Mouse (Mus musculus) intestine, embryonic 16.5 days (tissue): ENCODE results near the gene Gm5134. TPM values are rescaled to one million over a fixed set of nuclear protein-coding genes. Genes with fewer than 3 reads are reported as not detected.
A peak's percentile ranks its signal among the peaks of the same experiment; 100 is the strongest.

ENCODE experiments used
- ATAC-seq: fragments of 200-750 bp; cut with Nextera tagmentation; 2 replicates; pipeline ENCODE4 v1.8.0; 2017; ENCODE audit warnings: moderate TSS enrichment, moderate library complexity
- H3K27ac ChIP-seq: fragments of 300-500 bp; sonication (generic); 2 replicates; pipeline ENCODE4 v1.5.1; 2014; ENCODE audit warnings: mild to moderate bottlenecking, low read length
- H3K27me3 ChIP-seq: fragments of 300-500 bp; sonication (generic); replicated peaks from 2 replicates; pipeline ENCODE4 v1.6.1; 2014; ENCODE audit warnings: low read length, control low read depth, mixed read lengths; ENCODE audit not compliant: control insufficient read depth, insufficient read depth
- H3K36me3 ChIP-seq: fragments of 300-500 bp; sonication (generic); 2 replicates; pipeline ENCODE4 v1.6.1; 2014; ENCODE audit warnings: low read length, control low read depth; ENCODE audit not compliant: control insufficient read depth, insufficient read depth
- H3K4me1 ChIP-seq: fragments of 300-500 bp; sonication (generic); 2 replicates; pipeline ENCODE4 v1.6.1; 2014; ENCODE audit warnings: low read length, control low read depth, mixed read lengths; ENCODE audit not compliant: control insufficient read depth, insufficient read depth
- H3K4me2 ChIP-seq: fragments of 300-500 bp; sonication (generic); 2 replicates; pipeline ENCODE4 v1.6.1; 2014; ENCODE audit warnings: low read depth, low read length, control low read depth
- H3K4me3 ChIP-seq: fragments of 300-500 bp; sonication (generic); 2 replicates; pipeline ENCODE4 v1.5.1; 2014; ENCODE audit warnings: mild to moderate bottlenecking, low read length
- H3K9ac ChIP-seq: fragments of 300-500 bp; sonication (generic); 2 replicates; pipeline ENCODE4 v1.6.1; 2014; ENCODE audit warnings: low read depth, low read length
- H3K9me3 ChIP-seq: fragments of 300-500 bp; sonication (generic); 2 replicates; pipeline ENCODE4 v1.6.1; 2016; ENCODE audit warnings: low read length, control low read depth; ENCODE audit not compliant: control insufficient read depth
- WGBS: fragments of 180-500 bp; shearing (Covaris S2); extraction: QIAGEN DNeasy Blood & Tissue Kit; methylation state at CpG from one replicate; pipeline ENCODE4 v1.1.7; 2014; 5-methylcytosine and 5-hydroxymethylcytosine counted together
- polyA plus RNA-seq: library from polyadenylated mRNA; unstranded; fragments of >200 nt; fragmentation: Nextera tagmentation; extraction: Ambion mirVana; gene quantifications from 2 replicates; pipeline ENCODE4 v1.2.1, GENCODE M21; 2015

The Gm5134 gene
- polyA plus RNA-seq: not detected in 2 replicates

DNA sequence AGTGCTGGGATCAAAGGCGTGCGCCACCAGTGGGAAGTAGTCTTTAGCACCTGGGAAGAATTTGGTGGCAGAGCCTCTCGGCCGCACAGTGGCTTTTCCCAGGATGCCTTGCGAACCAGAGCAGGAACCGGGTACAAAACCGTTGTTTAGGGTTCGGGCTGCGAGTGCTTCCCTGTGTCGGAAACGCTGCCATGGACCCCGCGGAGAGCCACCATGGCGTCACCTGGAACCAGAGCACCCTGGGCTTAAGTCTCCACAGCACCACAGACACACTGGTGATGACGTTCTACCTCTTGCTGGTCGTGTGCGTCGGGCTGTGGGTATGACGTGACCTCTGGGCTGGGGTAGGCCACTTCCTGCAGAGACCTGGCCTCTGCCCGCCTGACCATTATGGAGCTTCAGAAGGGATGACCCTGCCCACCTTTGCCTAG is at the start of gene Gm5134:
TSS of gene Gm5134 (plus strand) at position 134 of the 431 bp plus-strand sequence.
- H3K4me2 ChIP-seq: peak within 1 kb of the TSS; percentile 26
- H3K9ac ChIP-seq: peak within 1 kb of the TSS; percentile 36; the same call in 1 of the 2 replicates
- H3K36me3 ChIP-seq: no peaks in the 10 kb centered on the region
- ATAC-seq: no peak
- WGBS: 23% methylated on average over 20 of the region's 20 CpGs
- no peak within 1 kb of the TSS for H3K27ac ChIP-seq
- peak within 1 kb of the TSS; percentile 23; the same call in 1 of the 2 replicates for H3K4me3 ChIP-seq
- H3K4me1 ChIP-seq: peaks cover 11% of the 10 kb centered on the region
- H3K9me3 ChIP-seq: no peaks in the 10 kb centered on the region
- H3K27me3 ChIP-seq: no peaks in the 10 kb centered on the region; the same call in 1 of the 2 replicates

DNA sequence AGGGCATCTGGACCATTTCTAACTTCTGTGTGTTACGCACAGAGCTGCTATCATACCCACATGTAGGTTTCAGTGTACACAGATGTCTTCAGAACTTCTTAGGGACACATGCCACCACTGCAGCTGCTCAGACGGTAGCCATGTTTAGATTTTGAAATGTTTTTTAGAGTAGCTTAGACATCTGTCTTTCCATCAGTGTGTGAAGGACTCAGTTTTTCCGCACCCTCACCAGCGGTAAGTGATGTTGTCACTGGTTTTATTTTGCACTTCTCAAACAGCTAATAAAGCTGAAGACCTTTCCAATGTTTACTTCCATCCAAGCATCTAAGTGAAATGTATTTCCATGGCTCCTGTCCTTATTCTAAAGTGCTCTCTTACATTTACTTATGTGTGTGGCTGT is 47.4 kb upstream of the Gm5134 start:
- WGBS: 87% methylated on average over 4 of the region's 4 CpGs
- H3K9ac ChIP-seq: no peak overlapping the region
- no peaks in the 10 kb centered on the region for H3K9me3 ChIP-seq
- no peak overlapping the region for H3K4me2 ChIP-seq
- no peak for ATAC-seq
- H3K27ac ChIP-seq: no peak overlapping the region
- no peaks in the 10 kb centered on the region for H3K4me1 ChIP-seq
- no peaks in the 10 kb centered on the region for H3K27me3 ChIP-seq
- no peak overlapping the region for H3K4me3 ChIP-seq
- peaks cover 40% of the 10 kb centered on the region for H3K36me3 ChIP-seq

- 87% methylated on average over 2 of the region's 2 CpGs for WGBS
- Histone ChIP-seq H3K4me2 (no peak overlapping the region), H3K27ac (no peak overlapping the region), H3K4me1 (no peaks in the 10 kb centered on the region), H3K36me3 (peaks cover 28% of the 10 kb centered on the region), H3K4me3 (no peak overlapping the region), H3K27me3 (no peaks in the 10 kb centered on the region), H3K9me3 (no peaks in the 10 kb centered on the region), H3K9ac (no peak overlapping the region)
- no peak for ATAC-seq
Observed at GRCm38 (mm10) chr10:75910698-75911097, 43.6 kb upstream of the Gm5134 start.

- no peak overlapping the region for H3K27ac ChIP-seq
- no peak overlapping the region for H3K4me2 ChIP-seq
- no peaks in the 10 kb centered on the region for H3K4me1 ChIP-seq
- peaks cover 28% of the 10 kb centered on the region for H3K36me3 ChIP-seq
- H3K4me3 ChIP-seq: no peak overlapping the region
- no peaks in the 10 kb centered on the region for H3K27me3 ChIP-seq
- no peaks in the 10 kb centered on the region for H3K9me3 ChIP-seq
- no peak for ATAC-seq
- no peak overlapping the region for H3K9ac ChIP-seq
- WGBS: 63% methylated on average over 6 of the region's 6 CpGs
Observed at GRCm38 (mm10) chr10:75913013-75913589, 41.2 kb upstream of the Gm5134 start.

GRCm38 (mm10) chr10:75915557-75915956 is 38.8 kb upstream of the Gm5134 start:
- Histone ChIP-seq H3K27me3 (no peaks in the 10 kb centered on the region), H3K27ac (no peak overlapping the region), H3K4me3 (no peak overlapping the region), H3K4me2 (no peak overlapping the region), H3K9ac (0 out of 2 replicates have a peak overlapping the region, but pooled peaks have one; percentile 6), H3K4me1 (peaks cover 15% of the 10 kb centered on the region), H3K9me3 (no peaks in the 10 kb centered on the region), H3K36me3 (peaks cover 15% of the 10 kb centered on the region; the same call in 1 of the 2 replicates)
- 71% methylated on average over 7 of the region's 7 CpGs for WGBS
- no peak for ATAC-seq

- H3K27me3 ChIP-seq: no peaks in the 10 kb centered on the region
- no peak overlapping the region for H3K4me2 ChIP-seq
- no peak overlapping the region for H3K27ac ChIP-seq
- no peak overlapping the region for H3K9ac ChIP-seq
- 0 out of 2 replicates have a peak, but pooled peaks cover 6% of the 10 kb centered on the region for H3K36me3 ChIP-seq
- 77% methylated on average over 8 of the region's 8 CpGs for WGBS
- ATAC-seq: no peak
- no peak overlapping the region for H3K4me3 ChIP-seq
- H3K9me3 ChIP-seq: no peaks in the 10 kb centered on the region
- H3K4me1 ChIP-seq: peaks cover 16% of the 10 kb centered on the region
Observed at GRCm38 (mm10) chr10:75916840-75917239, 37.5 kb upstream of the Gm5134 start.

DNA sequence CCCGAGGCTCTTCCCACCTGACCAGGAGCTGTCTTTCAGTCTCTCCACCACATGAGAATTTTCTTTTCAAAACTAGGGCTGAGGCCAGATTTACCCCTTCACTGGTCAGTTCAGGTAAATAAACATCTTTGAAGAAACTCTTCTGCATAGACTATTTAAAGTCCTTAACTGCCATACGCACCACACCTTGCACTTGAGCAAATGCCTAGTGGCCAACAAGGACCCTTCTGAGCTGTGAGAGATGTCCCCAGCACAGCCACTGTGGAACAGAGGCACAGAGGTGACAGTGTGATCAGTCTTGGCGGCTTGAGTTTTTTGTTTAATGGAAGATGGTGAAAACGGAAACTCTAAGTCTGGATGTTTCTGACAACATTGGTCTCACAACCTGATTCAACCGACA is 35.3 kb upstream of the Gm5134 start:
- Histone ChIP-seq H3K36me3 (0 out of 2 replicates have a peak, but pooled peaks cover 6% of the 10 kb centered on the region), H3K4me2 (no peak overlapping the region), H3K9ac (no peak overlapping the region), H3K9me3 (no peaks in the 10 kb centered on the region), H3K4me1 (peaks cover 22% of the 10 kb centered on the region), H3K4me3 (no peak overlapping the region), H3K27ac (no peak overlapping the region), H3K27me3 (no peaks in the 10 kb centered on the region)
- no peak for ATAC-seq
- WGBS: 79% methylated on average over 5 of the region's 5 CpGs

- no peaks in the 10 kb centered on the region for H3K36me3 ChIP-seq
- peak within 1 kb of the TSS; percentile 94 for H3K9ac ChIP-seq
- H3K4me2 ChIP-seq: peak within 1 kb of the TSS; percentile 88
- under 1% methylated on average over 76 of the region's 76 CpGs for WGBS
- H3K4me1 ChIP-seq: peaks cover 22% of the 10 kb centered on the region
- no peaks in the 10 kb centered on the region for H3K9me3 ChIP-seq
- H3K4me3 ChIP-seq: peak within 1 kb of the TSS; percentile 88
- no peaks in the 10 kb centered on the region for H3K27me3 ChIP-seq
- H3K27ac ChIP-seq: peak within 1 kb of the TSS; percentile 91
- ATAC-seq: peak; percentile 93
Observed at GRCm38 (mm10) chr10:75921026-75921725, 33.1 kb upstream of the Gm5134 start, which contains the start of gene Smarcb1. Gene Smarcb1, minus strand, starts transcription at chr10:75921617.

- H3K9me3 ChIP-seq: no peaks in the 10 kb centered on the region
- ATAC-seq: peak; percentile 31
- peak overlapping the region; percentile 88 for H3K4me2 ChIP-seq
- H3K4me1 ChIP-seq: peaks cover 22% of the 10 kb centered on the region
- peak overlapping the region; percentile 94 for H3K9ac ChIP-seq
- no peaks in the 10 kb centered on the region for H3K27me3 ChIP-seq
- no peaks in the 10 kb centered on the region for H3K36me3 ChIP-seq
- H3K27ac ChIP-seq: peak overlapping the region; percentile 91
- WGBS: 4% methylated on average over 22 of the region's 22 CpGs
- H3K4me3 ChIP-seq: peak overlapping the region; percentile 88
Observed at GRCm38 (mm10) chr10:75921726-75922560, 32.4 kb upstream of the Gm5134 start.
